Mouse (Mus musculus) testis, adult 2 months (tissue): ENCODE results near the gene Aldh9a1.

Experiments
- CTCF ChIP-seq: fragments of 200-500 bp; IDR thresholded peaks from 2 replicates; pipeline ENCODE4 v1.5.1; 2012; ENCODE audit warnings: low read depth, mild to moderate bottlenecking, inconsistent platforms, low read length, moderate library complexity; ENCODE audit not compliant: control insufficient read depth, insufficient read depth, insufficient replicate concordance
- POLR2A ChIP-seq: fragments of 200-500 bp; IDR thresholded peaks from 2 replicates; pipeline ENCODE4 v1.6.1; 2012; ENCODE audit warnings: low read depth, mild to moderate bottlenecking, inconsistent platforms, low read length, moderate library complexity; ENCODE audit not compliant: control insufficient read depth

DNA sequence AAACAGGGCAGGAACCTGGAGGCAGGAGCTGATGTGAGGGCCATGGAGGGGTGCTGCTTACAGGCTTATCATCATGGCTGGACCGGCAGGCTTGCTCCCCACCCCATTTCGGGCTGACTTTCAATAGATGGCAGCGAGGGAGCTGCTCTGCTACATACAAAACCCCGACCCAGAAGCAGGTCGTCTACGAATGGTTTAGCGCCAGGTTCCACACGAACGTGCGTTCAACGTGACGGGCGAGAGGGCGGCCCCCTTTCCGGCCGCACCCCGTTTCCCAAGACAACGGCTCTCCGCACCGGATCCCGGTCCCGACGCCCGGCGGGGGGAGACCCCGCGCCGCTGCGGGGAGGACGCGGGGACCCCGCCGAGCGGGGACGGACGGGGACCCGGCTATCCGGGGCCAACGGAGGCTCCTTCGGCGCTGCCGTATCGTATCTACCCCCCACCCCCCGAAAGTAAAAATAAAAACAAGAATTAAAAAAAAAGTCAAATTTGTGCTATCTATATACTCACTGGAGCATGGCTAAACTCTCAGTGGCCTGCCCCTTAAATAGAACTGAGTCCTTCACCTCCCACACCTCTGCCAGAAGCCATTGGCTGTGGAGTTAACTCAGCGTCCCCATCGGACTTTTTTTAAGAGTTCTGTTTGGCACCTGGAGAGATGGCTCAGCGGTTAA, 9.5 kb upstream of the Aldh9a1 start:
- TF ChIP-seq CTCF (no peak), POLR2A (no peak)
